Mouse (Mus musculus): ENCODE results near the gene Sele.
"Not testable (repeated sequence)": the region's sequence is repeated elsewhere in the genome, so short reads cannot be mapped to it uniquely, and the experiment has no call there.

The Sele gene

DNA sequence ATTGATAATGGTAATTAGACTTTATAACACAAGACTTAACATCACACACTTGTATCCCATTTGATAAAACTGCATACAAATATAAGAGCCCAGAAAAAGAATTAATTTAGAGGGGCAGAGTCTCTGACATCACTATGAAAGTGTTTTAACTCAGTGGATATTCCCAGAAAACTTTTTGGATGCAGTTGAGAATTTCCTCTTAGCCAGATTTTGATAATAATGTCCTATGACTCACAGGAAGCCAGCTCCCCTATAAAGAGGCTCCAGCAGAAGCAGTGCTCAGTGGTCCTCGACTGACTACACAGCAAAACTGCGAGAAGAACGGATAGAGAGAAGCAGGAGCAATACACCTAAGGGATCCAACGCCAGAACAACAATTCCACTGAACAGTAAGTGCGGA lies at the start of gene Sele:
Sele (plus strand) TSS at position 301 of the 400 bp plus-strand sequence.
- in situ Hi-C loops (cut with MseI, MboI): no loop called here

DNA sequence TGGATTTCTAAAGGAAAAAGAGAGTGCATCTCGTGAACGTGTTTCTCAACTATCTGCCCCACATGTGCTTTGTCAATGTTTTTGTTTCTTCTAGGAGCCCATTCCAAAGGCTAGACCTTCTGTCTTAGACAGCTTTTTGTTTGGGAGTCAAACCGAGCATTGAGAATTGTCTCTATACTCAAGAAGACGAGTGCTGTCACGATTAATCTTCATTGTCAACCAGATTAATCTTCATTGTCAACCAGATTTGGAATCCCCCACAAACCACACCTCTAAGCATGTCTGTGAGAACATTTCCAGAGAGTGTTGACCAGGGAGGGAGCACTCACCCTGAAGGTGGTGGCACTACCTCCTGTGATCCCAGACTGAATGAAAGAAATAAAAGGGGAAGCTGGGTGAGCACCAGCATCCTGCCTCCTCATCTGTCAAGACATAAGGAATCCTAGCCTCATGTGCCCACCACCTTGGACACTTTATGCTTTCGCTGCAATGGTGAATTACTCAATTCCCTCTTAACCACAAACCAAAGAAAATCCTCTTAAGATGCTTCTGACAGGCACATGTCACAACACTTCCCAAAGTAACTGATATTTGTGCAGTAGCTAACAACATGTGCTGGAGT lies 46.1 kb upstream of the Sele start:
- in situ Hi-C loops (cut with MseI, MboI): no loop called here

DNA sequence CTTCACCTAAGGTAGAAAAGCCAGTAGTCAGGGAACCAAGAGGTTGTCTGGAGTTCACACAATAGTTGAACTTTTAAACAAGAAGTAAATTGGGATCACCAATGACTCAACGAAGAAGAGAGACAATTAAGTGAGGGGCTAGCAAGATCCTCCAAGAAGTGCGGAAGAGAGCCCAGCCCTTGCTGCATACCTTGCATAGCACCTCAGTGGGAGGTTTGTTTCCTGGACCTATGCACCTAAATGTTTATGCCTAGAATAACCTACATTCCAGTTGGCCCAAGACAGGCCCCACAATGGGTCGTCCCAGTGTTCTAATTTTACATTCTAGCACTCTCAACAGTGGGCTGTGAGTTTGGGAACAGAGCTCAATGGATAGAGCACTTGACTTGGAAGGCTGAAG lies 43.7 kb upstream of the Sele start:
- in situ Hi-C loops (cut with MseI, MboI): no loop called here

DNA sequence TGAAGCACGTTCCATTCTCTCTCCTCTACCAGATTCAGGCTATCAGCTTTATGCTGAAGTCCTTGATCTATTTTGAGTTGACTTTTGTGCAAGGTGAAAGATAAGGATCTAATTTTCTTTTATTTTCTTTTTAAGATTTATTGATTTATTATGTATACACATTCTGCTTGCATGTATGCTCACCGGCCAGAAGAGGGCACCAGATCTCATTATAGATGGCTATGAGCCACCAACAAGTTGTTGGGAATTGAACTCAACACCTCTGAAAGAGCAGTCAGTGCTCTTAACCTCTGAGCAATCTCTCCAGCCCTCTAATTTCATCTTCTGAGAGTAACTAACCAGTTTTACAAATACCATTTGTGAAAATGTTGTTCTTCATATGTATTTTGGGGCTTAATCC lies 38.8 kb upstream of the Sele start:
- in situ Hi-C loops (cut with MseI, MboI): no loop called here

- in situ Hi-C loops (cut with MseI, MboI): loop anchor here in 1 of 2 experiments (10.0 kb wide), 1 partner anchor 120 kb away; no protein-coding TSS in a partner anchor
These were observed 33.4 kb upstream of the Sele start for GRCm38 (mm10) chr1:164014616-164015015.

- in situ Hi-C loops (cut with MseI, MboI): loop anchor here in 1 of 2 experiments (10.0 kb wide), 1 partner anchor 116 kb away; no protein-coding TSS in a partner anchor
These were observed 29.7 kb upstream of the Sele start for GRCm38 (mm10) chr1:164018221-164018896.

GRCm38 (mm10) chr1:164019789-164020188 lies 28.2 kb upstream of the Sele start:
- in situ Hi-C loops (cut with MseI, MboI): loop anchor here in 1 of 2 experiments (10.0 kb wide), 1 partner anchor 115 kb away; no protein-coding TSS in a partner anchor

GRCm38 (mm10) chr1:164020746-164021145 lies 27.3 kb upstream of the Sele start:
- in situ Hi-C loops (cut with MseI, MboI): not testable (repeated sequence)

DNA sequence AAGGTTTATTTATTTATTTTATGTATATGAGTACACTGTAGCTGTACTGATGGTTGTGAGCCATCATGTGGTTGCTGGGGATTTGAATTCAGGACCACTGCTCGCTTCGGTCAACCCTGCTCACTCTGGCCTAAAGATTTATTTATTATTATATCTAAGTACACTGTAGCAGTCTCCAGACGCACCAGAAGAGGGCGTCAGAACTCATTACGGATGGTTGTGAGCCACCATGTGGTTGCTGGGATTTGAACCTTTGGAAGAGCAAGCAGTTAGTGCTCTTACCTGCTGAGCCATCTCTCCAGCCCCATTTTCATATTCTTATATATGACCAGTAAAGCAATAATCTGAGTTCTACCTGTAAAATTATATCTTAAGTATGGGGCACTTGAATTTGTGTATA lies 25.9 kb upstream of the Sele start:
- in situ Hi-C loops (cut with MseI, MboI): not testable (repeated sequence)

DNA sequence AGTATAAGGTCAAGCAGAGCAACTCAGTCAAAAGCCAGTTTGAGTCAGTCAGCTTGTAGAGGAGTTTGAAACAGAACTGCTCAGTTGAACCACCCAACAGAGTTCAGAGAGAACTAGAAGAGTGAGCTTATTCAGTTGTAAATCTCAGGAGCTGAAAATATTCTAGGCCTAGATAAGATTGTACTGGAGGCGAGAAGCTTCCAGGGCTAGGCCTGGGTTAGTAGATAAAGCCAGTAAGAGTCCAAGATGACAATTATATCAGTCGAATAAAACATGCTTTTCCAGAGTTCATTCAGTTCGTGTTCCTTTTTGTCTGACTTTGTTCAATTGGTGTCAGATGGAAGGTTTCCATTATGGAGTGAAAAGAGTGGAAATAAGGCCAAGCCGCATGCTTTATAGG lies 22.3 kb upstream of the Sele start:
- in situ Hi-C loops (cut with MseI, MboI): no loop called here

- in situ Hi-C loops (cut with MseI, MboI): no loop called here
These were observed 20.6 kb upstream of the Sele start for GRCm38 (mm10) chr1:164027416-164027815.

- in situ Hi-C loops (cut with MseI, MboI): no loop called here
These were observed 7.5 kb upstream of the Sele start for GRCm38 (mm10) chr1:164040385-164041135.

- in situ Hi-C loops (cut with MseI, MboI): no loop called here
These were observed 4.5 kb upstream of the Sele start for GRCm38 (mm10) chr1:164043549-164043948.

DNA sequence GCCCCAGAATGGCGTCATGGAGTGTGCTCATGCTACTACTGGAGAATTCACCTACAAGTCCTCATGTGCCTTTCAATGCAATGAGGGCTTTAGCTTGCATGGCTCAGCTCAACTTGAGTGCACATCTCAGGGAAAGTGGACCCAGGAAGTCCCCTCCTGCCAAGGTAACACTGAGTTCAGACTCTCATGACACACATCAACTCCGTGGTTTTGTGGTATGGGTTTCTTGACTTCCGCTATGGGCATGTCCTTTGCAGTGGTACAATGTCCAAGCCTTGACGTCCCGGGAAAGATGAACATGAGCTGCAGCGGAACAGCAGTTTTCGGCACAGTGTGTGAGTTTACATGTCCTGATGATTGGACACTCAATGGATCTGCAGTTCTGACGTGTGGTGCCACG lies 5.5 kb downstream of the Sele start:
- in situ Hi-C loops (cut with MseI, MboI): no loop called here

GRCm38 (mm10) chr1:164054800-164055199 lies 6.8 kb downstream of the Sele start:
- in situ Hi-C loops (cut with MseI, MboI): no loop called here

- in situ Hi-C loops (cut with MseI, MboI): no loop called here
These were observed 12.0 kb downstream of the Sele start for GRCm38 (mm10) chr1:164060071-164060470.

GRCm38 (mm10) chr1:164061278-164061677 lies 13.2 kb downstream of the Sele start:
- in situ Hi-C loops (cut with MseI, MboI): no loop called here

GRCm38 (mm10) chr1:164061925-164062324 lies 13.9 kb downstream of the Sele start, which contains the start of gene Sell:
Gene Sell (plus strand): TSS chr1:164061982.
- in situ Hi-C loops (cut with MseI, MboI): no loop called here

DNA sequence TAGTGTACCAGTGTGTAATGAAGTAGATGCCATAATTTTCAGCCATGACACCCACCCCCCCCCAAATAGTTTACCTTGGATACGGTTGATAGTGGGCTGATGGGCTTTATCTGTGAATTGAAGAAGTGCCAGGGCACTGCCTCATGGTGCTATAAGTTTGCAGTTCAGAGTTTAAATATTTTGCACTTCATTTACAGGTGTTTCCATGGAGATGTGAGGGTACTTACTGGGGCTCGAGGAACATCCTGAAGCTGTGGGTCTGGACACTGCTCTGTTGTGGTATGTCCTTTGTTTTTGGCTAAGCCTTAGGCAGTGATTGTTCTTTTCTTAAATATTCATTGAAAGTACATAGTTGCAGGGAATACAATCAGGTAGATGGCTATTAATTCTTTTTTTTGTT lies 14.8 kb downstream of the Sele start:
- in situ Hi-C loops (cut with MseI, MboI): no loop called here

DNA sequence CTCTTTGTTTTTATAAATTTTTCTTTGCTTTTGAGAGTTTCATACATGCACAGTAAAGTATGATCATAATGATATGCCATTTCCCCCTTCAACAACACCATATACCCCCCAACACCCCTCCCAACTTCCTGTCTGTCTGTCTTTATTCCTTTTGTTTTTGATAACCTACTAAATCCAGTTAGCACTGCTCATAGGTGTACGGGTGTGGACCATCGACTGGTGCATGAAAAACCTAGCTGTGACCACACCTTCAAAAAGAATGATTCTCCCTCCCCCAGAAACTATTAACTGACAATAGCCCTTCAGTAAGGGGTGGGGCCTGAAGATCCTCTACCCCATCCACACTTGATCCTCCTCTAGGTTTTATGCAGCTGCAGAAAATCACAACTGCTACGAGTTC lies 15.7 kb downstream of the Sele start:
- in situ Hi-C loops (cut with MseI, MboI): no loop called here

DNA sequence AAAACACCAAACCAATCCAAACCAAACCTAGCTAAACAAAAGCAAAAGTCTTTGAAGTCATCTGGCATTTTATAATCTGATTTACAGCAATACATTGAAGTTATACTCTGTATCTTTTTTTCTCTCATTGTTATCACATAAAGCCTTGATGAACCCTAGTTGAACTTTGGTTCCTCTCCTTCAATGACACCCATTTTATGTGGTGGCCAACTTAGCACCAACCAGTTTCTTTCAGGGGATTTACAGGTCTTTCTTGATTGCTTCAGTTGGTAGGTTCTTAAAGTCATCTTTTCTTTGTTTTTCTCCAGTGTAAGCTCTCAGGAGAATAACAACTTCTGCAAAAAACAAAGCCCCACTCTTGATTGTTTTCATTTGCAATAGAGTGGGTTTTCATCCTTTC lies 21.2 kb downstream of the Sele start:
- in situ Hi-C loops (cut with MseI, MboI): no loop called here

DNA sequence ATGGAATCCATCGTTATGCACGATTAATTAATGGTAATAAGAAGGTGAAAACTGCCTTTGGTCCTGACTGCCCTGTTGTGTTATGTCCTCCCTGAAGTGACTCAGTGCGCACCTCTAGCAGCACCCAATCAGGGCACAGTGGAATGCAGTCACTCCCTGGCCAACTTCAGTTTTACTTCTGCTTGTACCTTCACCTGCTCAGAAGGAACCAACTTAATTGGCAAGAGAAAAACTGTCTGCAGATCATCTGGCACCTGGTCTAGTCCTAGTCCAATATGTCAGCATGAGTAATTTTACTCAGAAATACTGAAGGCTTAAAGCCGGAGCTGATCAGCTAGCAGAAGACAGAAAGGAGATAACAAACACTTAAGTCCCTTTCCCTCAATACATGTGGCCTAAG lies 22.4 kb downstream of the Sele start:
- in situ Hi-C loops (cut with MseI, MboI): no loop called here

DNA sequence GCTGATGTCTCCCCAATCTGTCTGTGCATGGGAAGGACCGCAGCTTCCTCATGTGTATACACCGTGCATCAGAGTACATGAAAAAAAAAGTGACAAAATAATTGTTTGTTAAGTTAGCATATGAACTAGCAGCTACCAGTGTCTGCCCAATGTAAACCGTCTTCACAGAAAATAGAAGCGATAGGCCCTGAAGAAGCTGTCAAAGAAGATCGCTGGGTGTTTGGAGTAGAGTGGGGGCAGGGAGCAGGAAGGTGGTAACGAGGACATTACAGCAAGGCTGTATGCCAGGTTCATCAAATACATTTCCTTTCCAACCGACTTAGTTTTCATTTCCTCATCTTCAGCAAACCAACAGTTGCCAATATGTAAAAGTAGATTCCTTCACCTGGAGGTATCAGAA lies 23.1 kb downstream of the Sele start:
- in situ Hi-C loops (cut with MseI, MboI): no loop called here
